Mouse (Mus musculus): Measurements from ENCODE around the gene Atg9b.
"Not testable (repeated sequence)": the region's sequence is repeated elsewhere in the genome, so short reads cannot be mapped to it uniquely, and the experiment has no call there.

Gene Atg9b

DNA sequence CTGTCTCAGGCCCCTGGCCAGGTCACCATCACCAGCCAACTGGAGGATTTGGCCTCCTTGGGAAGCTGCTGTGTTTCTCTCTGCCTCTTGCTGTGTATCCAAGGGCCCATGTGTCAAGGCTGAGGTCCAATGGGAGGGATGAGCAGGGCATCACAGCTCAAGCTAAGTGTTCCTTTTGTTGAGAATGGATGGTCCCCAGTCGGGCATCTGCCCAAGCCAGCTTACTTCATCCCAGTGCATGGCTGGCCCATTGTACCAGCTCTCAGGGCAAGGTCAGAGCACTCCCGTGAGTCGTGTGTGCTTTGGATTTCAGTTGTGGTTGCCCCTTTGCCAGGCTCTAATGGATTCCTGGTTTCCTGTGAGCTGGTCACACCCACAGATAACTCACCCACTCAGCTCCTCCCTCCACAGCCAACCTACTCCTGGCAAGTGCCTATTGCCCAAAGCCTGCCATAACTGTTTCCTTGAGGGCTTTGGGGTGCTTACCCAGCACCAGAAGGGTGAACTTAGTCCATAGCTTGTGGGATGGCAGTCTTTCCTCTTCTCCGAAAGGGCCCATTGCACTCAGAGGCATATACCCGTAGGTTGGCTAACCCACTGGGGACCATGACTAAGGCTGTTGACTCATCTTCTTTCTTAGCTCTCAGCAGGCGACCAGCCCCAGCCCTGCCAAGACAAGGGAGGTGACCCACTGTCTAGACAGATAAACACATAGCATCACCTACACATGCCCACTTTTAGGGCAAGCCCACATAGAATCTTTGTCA is 12.8 kb upstream of the Atg9b start:
- no peak for DNase-seq (ENCODE audit: low spot score)

DNA sequence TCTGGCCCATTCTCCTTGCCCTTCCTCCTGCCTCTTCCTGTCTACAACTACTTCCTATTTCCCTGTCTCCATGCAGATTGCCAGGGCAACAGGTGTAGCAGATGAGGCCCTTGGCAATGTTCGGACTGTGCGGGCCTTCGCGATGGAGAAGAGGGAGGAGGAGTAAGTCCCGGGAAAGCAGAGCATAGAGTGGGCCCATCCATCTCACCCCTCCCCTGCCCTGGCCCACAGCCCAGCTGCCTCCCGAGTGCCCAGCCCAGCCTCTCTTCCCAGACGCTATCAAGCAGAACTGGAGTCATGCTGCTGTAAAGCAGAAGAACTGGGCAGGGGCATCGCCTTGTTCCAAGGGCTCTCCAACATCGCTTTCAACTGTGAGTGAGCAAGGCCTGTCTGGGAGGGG is 10.0 kb upstream of the Atg9b start:
- no peak for DNase-seq (ENCODE audit: low spot score)

DNA sequence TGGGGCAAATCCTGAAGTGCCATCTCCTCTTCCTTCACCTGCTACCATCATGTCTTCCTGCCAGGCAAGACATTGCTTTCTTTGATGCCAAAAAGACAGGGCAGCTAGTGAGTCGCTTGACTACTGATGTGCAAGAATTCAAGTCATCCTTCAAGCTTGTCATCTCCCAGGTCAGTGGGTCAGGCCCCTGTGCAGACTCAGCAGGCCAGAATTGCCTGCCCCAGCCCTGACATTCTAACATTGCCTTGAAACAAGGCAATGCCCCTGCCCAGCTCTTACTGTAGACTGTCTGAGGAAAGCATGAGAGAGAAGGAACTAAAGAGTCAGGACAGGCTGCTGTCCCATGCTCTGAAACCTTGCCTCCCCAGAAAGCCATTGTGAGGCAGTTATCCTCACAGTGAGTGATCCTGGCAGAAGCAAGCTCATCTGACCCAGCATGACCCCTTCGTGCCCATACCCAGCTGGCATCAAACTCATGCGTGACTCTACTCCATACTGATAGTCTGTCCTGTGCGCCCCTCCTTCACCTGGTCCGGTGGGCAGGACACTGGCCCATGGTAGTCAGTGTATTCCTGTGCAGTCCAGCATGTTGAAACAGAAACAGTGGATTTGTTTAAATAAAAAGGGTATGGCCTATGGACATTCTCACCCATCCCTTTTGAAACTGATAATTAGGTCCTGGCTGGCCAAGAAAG is 9.1 kb upstream of the Atg9b start:
- DNase-seq (ENCODE audit: low spot score), result no peak

DNA sequence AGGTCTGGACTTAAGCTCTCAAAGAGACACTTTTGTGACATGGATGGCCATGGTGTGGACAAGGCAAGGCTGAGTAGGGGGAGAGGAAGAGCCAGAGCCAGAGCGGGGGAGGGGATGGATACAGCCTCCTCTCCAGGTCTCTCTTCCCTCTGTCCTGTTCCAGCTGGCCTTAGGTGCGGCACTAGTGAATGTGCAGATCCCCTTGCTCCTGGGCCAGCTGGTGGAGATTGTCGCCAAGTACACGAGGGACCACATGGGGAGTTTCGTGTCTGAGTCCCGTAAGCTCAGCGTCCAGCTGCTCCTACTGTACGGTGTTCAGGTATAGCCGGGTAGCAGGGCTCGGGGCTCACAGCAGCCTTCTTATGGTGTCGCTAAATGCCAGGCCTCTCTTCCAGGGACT is 8.4 kb upstream of the Atg9b start:
- no peak for DNase-seq (ENCODE audit: low spot score)

DNA sequence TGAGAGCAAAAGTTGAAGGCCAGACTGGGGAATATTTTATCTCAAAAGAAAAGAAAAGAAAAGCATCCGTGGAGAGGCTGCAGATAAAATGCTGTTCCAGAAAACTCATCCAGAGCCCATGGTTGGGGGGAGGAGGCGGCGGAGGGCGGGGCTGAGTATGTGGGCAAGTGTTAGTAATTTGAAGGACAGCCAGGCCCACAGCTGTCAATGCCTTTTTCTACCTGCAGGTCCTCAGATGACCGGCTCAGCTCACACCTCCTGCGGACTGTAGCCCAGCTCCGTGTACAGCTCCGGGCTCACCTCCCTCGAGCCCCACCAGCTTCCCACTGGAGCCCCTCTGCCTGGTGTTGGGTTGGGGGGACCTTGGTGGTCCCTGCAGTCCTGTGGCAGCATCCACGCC is 7.7 kb upstream of the Atg9b start:
- DNase-seq (ENCODE audit: low spot score), result no peak

DNA sequence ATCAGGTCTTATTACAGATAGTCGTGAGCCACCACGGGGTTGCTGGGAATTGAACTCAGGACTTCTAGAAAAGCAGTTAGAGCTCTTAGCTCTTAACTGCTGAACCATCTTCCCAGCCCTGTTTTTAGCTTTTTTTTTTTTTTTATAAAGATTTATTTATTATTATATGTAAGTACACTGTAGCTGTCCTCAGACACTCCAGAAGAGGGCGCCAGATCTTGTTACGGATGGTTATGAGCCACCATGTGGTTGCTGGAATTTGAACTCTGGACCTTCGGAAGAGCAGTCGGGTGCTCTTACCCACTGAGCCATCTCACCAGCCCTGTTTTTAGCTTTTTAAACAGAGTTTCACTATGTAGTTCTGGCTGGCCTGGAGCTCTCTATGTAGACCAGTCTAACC is 4.3 kb upstream of the Atg9b start:
- not testable (repeated sequence) for DNase-seq (ENCODE audit: low spot score)

DNA sequence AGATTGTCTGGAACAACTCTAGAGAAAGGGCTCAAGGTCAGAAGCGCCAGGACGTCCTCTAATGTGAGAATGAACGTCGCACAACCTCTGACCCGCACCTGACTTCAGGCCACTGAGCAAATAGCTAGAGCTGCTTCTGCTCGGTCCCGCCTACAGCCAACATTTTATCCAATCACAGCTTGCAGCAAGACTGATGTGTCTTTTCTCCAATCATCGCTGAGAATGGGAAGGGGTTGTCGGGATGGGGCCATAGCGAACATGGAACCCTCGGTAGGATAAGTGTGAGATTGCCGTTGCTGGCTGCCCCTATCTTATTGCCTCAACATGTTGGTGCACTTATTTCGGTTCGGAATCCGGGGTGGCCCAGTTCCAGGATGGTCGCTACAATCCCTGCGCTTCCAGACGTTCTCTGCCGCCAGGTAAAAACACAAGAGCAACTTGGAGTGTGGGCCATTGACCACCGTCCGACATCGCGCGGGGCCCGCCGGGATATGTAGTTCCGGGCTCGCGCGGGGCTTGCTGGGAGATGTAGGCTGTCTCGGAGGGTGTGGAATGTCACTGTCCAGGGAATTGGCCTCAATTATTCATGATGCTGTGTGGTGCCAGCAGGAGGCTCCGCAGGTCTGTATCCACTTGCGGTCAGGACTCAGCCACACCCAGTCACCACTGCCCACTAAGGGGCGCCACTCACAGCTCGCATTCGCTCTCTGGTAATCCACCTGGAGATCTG is 2.4 kb upstream of the Atg9b start:
- peak; percentile 98 for DNase-seq (ENCODE audit: low spot score)

DNA sequence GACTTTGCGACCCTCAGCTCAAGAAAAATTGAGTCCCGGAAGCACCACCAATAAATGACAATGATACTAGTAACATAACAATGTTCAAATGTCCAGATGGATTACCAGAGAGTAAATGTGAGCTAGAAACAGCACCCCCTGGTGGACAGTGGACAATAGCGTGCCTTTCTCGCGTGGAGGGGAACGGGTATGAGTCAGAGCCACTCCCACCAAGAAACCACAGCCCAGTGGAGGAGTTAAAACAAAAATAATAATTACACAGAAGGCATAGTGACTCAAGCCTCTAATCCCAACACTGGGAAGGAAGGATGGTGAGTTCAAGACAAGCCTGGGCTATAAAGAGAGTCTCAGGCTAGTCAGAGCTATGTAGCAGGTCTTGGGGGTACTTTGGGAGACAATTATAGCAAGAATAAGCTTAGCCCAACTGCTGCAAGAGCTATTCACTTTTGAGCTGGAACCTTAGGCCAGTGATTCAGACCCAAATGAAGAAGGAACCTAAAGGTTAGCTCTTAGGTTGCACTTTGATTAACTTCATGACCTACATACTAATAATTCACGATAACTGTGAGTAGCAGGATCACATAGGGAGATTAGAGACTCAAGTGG is 1.6 kb upstream of the Atg9b start, which contains the start of gene Abcb8:
Gene Abcb8 (plus strand): TSS at position 272 of the 606 bp plus-strand sequence.
- peak; percentile 90 for DNase-seq (ENCODE audit: low spot score)

DNA sequence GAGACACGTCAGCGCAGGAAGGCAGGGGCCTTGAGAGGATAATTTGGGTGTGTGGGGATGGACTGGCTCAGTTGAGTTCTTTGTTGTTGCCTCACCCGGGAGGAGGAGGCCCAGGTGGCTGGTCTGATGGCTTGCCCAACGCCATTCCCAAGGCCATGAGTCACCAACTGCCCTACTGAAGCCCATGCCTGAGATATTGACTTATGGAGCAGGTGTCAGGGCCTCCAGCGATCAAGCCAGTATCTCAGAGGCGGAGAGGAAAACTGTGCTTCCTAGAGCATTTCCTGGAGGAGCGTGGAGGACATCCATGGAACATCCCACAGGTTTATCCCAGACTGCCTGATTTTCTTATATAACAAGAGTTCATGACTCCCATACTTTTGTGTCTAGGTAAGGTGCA is 781 bp upstream of the Atg9b start:
- DNase-seq (ENCODE audit: low spot score), result no peak

DNA sequence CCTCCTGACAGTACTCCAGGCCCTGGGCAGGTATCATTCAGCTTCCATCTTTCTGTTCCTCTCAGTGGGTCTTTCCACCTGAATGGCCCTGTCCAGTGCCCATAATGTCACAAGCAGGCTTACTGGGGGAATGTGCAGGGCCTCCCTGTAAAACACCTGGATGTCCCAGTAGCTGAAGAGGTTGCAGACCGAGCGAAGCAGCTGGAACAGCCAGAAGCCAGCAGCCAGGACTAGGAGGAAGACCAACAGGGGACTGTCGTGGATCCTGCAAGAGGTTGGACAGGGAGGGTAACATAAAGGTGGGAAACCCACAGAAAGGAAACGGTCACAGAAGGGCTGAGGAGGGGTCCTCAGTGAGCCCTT is 2.3 kb downstream of the Atg9b start:
- no peak for DNase-seq (ENCODE audit: low spot score)

DNA sequence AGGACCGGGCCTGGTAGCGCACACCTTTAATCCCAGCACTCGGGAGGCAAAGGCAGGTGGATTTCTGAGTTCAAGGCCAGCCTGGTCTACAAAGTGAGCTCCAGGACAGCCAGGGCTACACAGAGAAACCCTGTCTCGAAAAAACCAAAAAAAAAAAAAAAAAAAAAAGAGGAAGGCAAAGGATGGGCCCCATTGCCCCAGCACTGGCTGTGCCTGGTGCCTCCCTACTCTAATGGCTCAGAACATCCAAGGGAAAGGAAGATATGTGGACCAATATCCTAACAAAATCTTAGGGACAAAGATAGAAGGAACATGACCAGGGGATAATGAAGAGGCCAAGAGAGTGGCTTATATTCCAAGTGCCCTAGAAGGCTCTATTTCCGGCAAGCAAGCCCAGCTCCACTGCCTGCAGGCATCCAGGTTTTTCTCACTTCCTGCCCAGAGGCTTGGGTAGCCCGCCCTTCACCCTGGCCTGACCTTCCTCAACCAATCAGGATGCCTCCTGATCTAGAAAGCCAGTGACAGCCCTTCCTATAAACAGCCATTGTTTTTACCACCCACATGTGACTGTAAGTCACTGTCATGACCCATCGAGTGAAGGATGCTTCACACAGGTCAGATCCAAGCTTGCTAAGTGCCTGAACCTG is 2.8 kb downstream of the Atg9b start:
- peak; percentile 69 for DNase-seq (ENCODE audit: low spot score)

DNA sequence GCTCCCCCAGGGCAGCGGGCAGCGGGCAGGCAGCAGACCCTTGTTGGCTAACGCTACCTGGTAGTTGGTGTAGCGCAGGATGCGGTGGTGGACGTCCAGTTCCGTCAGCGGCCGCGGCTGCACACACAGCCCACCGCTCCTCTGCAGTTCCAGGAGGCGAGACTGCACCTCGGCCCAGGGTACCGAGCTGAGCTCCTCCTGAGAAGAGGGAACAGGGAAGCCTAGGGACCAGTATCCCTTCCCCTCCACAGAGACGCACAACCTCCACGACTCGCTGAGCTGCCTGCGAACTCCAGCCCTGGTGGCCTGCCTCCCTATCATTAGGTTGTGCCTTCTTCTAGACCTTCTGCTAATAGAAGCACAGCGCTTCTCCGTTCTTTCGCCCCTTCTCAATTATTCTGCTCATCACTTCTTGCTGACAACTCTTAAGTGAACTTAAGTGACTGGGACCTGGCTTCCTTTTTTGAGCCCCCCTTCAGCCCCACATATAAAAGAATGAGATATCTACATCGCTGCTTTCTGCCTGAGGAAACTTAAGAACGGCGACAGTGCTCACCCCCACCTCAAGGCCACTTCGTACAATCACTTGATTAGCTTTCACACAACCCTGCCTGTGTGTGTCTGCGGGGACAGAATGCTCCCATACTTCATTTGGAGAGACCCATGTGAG is 3.6 kb downstream of the Atg9b start:
- DNase-seq (ENCODE audit: low spot score), result no peak

DNA sequence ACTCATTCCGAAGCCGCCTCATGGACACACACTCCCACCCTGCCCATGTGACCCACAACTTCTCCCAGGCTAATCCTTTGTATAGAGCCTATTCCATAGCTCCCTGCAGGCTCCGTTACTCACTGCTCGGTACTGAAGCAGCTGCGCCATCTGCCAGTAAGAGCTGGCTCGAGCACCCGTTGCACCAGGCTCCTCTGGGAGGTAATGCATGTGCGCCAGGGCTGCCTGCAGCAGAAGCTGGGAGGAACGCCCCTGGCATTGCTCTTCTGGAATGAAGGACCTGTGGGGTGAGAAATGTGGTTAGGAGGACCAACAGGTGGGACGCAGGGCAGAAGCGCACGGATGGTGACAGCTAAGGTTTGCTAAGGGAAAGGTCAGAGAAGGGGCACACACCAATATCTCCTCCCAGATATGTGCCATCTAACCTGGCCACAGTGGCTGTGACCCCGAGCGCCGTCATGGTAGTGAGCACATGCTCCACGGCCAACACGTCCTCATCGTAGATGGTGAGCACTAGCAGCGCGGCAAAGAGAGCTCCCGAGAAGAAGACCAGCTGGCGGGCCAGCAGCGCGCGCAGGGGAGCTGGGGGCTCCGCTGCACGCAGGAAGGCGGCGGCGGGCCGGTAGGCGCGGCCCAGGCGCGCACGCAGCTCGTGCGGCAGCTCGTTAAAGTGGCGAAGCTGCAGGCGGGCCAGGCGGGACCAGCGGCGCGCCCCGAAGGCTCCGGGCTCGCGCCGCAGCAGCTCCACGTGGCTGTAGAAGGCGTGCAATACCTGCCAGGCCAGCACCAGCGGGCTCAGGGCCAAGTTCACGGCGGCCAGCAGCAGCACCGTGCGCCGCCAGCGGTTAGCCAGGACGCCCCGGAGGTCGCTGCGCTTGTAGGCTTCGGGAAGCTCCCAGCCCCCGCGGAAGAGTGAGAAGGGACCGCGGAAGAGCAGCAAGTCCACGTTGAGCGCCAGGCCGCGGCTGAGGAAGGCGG is 4.4 kb downstream of the Atg9b start:
- peak; percentile 72 for DNase-seq (ENCODE audit: low spot score)

DNA sequence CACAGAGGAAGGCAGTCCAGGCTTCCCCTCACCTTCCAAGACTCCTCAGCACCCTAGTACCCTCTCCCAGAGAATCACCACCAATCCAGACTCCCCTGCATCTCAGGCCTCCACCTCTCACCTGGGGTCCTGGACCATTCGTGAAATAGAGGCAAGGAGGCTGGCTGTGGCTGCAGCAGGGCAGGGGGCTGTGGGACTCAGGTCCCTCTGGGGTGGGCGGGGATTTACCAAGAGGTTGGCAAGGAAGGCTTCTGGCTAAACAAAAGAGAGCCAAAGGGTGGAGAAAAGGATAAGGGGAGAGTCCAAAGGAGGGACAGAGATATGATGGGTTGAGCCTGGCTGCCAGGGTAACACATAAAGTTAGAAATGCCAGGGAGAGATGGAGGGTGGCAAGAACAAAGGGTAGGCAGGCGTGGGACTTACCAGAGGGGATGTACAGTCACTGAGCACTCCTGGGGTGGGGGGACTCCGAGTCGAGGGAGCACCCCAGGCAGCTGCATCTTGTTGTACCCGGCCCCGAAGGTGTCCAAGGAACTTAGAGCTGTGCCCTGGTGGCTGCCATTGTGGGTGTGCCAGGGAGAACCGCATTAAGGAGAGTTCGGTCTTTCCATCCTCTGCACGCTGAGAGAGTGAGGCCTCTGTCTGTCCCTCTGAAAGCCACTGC is 5.9 kb downstream of the Atg9b start:
- no peak for DNase-seq (ENCODE audit: low spot score)

DNA sequence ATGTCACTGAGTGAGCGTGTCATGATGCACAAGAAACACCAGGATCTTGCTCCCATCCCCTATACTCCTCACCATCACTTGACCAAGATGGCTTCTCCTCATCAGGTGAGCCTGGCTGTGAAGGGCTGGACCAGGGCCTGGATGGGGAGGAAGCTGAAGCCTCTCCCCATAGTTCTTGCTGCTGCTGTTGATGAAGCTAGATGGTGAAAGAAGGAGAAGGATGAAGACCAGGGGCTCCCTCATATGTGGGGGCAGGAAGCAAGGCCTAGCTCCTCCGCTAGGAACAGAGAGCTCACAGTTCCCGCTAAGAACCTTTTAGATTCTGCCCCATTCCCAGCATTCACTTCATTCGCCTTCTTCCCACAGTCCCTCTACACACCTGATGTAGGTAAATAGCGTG is 6.6 kb downstream of the Atg9b start:
- DNase-seq (ENCODE audit: low spot score), result no peak

DNA sequence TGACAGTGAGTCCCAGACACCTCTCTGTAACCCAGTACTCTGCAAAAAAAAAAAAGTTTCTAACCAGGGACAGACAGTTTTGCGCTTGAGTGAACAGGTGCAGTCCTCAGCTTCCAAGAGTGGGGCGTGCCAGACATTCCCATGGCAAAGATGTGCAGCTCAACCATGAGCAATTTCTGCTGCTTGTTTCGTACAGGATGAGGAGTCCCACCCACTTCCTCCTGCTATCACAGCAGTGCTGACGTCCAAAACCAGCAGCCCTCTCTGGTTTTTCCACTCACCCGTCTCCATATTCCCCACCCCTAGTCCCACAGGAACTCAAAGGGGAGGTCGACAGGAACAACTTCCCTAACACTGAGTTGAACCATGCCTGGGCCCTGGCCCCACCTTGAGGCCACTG is 7.5 kb downstream of the Atg9b start:
- DNase-seq (ENCODE audit: low spot score), result no peak

DNA sequence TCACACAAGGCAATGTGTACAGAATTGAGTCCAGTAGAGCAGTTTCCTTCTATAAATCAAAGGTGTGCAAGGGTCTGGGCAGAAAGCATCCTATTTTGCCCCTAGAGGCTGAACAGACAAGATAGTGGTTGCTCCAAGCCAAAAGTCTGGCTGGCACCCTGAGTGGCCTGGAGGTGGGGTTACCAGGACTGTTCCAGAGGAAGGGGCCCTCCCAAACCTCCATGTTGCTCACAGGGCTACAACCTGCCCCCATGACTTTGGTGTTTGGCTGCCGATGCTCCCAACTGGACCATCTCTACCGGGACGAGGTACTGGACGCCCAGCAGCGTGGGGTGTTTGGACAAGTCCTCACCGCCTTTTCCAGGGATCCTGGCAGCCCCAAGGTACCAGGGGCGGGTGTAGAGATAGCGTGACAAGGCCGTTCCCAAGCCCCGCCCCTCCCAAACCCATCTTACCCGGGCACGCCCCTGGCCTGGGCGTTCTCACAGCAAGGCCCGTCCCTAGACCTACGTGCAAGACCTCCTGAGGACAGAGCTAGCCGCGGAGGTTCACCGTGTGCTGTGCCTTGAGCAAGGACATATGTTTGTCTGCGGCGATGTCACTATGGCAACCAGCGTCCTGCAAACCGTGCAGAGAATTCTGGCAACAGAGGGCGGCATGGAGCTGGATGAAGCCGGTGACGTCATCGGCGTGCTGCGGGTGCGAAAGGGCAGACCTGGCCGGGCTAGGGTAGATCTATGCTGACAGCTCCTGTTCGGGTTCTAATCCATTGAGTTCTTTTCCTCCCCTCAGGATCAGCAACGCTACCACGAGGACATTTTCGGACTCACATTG is 8.7 kb downstream of the Atg9b start:
- peak; percentile 97 for DNase-seq (ENCODE audit: low spot score)

DNA sequence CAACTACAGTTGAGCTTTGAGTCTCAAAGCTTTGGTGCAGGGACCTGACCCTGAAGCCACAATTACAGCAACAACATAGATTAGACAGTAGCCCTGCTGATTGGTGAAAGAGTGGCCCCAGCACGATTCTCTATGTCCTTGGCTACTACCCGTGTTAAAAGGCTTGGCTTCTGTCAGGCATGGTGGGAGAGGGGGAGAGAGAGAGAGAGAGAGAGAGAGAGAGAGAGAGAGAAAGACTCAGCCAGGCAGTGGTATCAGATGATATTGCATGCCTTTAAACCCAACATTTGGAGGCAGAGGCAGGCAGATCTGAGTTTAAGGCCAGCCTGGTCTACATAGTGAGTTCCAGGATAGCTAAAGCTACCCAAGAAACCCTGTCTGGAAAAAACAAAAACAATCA is 10.0 kb downstream of the Atg9b start:
- DNase-seq (ENCODE audit: low spot score), result no peak

DNA sequence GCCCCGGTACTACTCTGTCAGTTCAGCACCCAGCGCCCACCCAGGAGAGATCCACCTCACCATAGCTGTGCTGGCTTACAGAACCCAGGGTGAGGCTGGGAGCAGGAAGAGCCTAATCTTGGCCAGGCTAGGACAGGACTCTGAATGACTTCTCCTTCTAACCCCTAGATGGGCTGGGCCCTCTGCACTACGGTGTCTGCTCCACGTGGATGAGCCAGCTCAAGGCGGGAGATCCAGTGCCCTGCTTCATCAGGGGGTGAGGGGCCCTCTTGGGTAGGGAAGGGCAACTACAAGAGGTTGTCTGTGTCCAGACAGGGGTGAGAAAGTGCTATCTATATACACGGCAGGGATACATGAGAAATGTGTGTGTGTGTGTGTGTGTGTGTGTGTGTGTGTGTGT is 10.5 kb downstream of the Atg9b start:
- no peak for DNase-seq (ENCODE audit: low spot score)
